Mouse (Mus musculus): ENCODE results near the gene Nf1. TPM values are rescaled to one million over a fixed set of nuclear protein-coding genes. Genes with fewer than 3 reads are reported as not detected.
A peak's percentile ranks its signal among the peaks of the same experiment; 100 is the strongest.

The Nf1 gene
- polyA plus RNA-seq, 1 experiment: 8.0 TPM

- H3K79me2 ChIP-seq (ENCODE audit: control insufficient read depth, insufficient read depth): no peaks in the 10 kb centered on the region
- H3K79me3 ChIP-seq (ENCODE audit: low read depth): no peaks in the 10 kb centered on the region
- no peaks in the 10 kb centered on the region for H3K27me3 ChIP-seq (ENCODE audit: control insufficient read depth, insufficient read depth, insufficient read length)
- H3K4me3 ChIP-seq (ENCODE audit: insufficient read depth, poor library complexity, severe bottlenecking): no peak overlapping the region
- no peak overlapping the region for H3ac ChIP-seq (ENCODE audit: control insufficient read depth, insufficient read length, low read depth)
- TF ChIP-seq CTCF (IDR thresholded peaks at IDR 0.05; ENCODE audit: control insufficient read depth, insufficient read depth, insufficient read length) (no peak), MYOD1 (IDR thresholded peaks at IDR 0.05; ENCODE audit: control insufficient read depth, insufficient read length, low read depth) (no peak), MAX (IDR thresholded peaks at IDR 0.05) (no peak), FOSL1 (IDR thresholded peaks at IDR 0.05; ENCODE audit: insufficient read depth, low read length, poor library complexity, severe bottlenecking) (no peak), USF1 (IDR thresholded peaks at IDR 0.05; ENCODE audit: low read depth) (no peak), CEBPB (IDR thresholded peaks at IDR 0.05; ENCODE audit: low read depth) (no peak), MYOG (IDR thresholded peaks at IDR 0.05; ENCODE audit: control insufficient read depth, extremely low read depth, insufficient read length) (no peak)
- H3K36me3 ChIP-seq (ENCODE audit: control insufficient read depth, insufficient read depth): peaks cover 47% of the 10 kb centered on the region
These were observed 143.9 kb downstream of the Nf1 start for GRCm38 (mm10) chr11:79483392-79483791.

GRCm38 (mm10) chr11:79483876-79484528, 144.5 kb downstream of the Nf1 start:
- no peak for TF ChIP-seq MYOD1 (IDR thresholded peaks at IDR 0.05; ENCODE audit: control insufficient read depth, insufficient read length, low read depth)
- TF ChIP-seq USF1 (IDR thresholded peaks at IDR 0.05; ENCODE audit: low read depth): no peak
- no peak for TF ChIP-seq CEBPB (IDR thresholded peaks at IDR 0.05; ENCODE audit: low read depth)
- H3K79me3 ChIP-seq (ENCODE audit: low read depth): no peaks in the 10 kb centered on the region
- H3ac ChIP-seq (ENCODE audit: control insufficient read depth, insufficient read length, low read depth): no peak overlapping the region
- peaks cover 45% of the 10 kb centered on the region for H3K36me3 ChIP-seq (ENCODE audit: control insufficient read depth, insufficient read depth)
- H3K4me3 ChIP-seq (ENCODE audit: insufficient read depth, poor library complexity, severe bottlenecking): no peak overlapping the region
- no peaks in the 10 kb centered on the region for H3K79me2 ChIP-seq (ENCODE audit: control insufficient read depth, insufficient read depth)
- no peaks in the 10 kb centered on the region for H3K27me3 ChIP-seq (ENCODE audit: control insufficient read depth, insufficient read depth, insufficient read length)

- Histone ChIP-seq H3K4me3 (ENCODE audit: insufficient read depth, poor library complexity, severe bottlenecking) (no peak overlapping the region), H3K27me3 (ENCODE audit: control insufficient read depth, insufficient read depth, insufficient read length) (no peaks in the 10 kb centered on the region), H3ac (ENCODE audit: control insufficient read depth, insufficient read length, low read depth) (no peak overlapping the region), H3K79me3 (ENCODE audit: low read depth) (no peaks in the 10 kb centered on the region), H3K79me2 (ENCODE audit: control insufficient read depth, insufficient read depth) (no peaks in the 10 kb centered on the region), H3K36me3 (ENCODE audit: control insufficient read depth, insufficient read depth) (peaks cover 41% of the 10 kb centered on the region)
- TF ChIP-seq USF1 (IDR thresholded peaks at IDR 0.05; ENCODE audit: low read depth) (no peak), FOSL1 (IDR thresholded peaks at IDR 0.05; ENCODE audit: insufficient read depth, low read length, poor library complexity, severe bottlenecking) (no peak)
These were observed 145.2 kb downstream of the Nf1 start for GRCm38 (mm10) chr11:79484721-79485120.

GRCm38 (mm10) chr11:79494976-79495800, 155.7 kb downstream of the Nf1 start:
- Histone ChIP-seq H3K4me3 (ENCODE audit: insufficient read depth, poor library complexity, severe bottlenecking) (no peak overlapping the region), H3K36me3 (ENCODE audit: control insufficient read depth, insufficient read depth) (peaks cover 13% of the 10 kb centered on the region), H3K79me3 (ENCODE audit: low read depth) (no peaks in the 10 kb centered on the region), H3K27me3 (ENCODE audit: control insufficient read depth, insufficient read depth, insufficient read length) (no peaks in the 10 kb centered on the region), H3K79me2 (ENCODE audit: control insufficient read depth, insufficient read depth) (no peaks in the 10 kb centered on the region), H3ac (ENCODE audit: control insufficient read depth, insufficient read length, low read depth) (peak overlapping the region; percentile 33)
- TF ChIP-seq CEBPB (IDR thresholded peaks at IDR 0.05; ENCODE audit: low read depth) (no peak), CTCF (IDR thresholded peaks at IDR 0.05; ENCODE audit: control insufficient read depth, insufficient read depth, insufficient read length) (no peak), MAX (IDR thresholded peaks at IDR 0.05) (peak; percentile 42)

GRCm38 (mm10) chr11:79502917-79503316, 163.4 kb downstream of the Nf1 start:
- TF ChIP-seq CEBPB (IDR thresholded peaks at IDR 0.05; ENCODE audit: low read depth): no peak
- TF ChIP-seq MAX (IDR thresholded peaks at IDR 0.05): no peak
- TF ChIP-seq USF1 (IDR thresholded peaks at IDR 0.05; ENCODE audit: low read depth): no peak
- TF ChIP-seq MYOD1 (IDR thresholded peaks at IDR 0.05; ENCODE audit: control insufficient read depth, insufficient read length, low read depth): no peak
- TF ChIP-seq CTCF (IDR thresholded peaks at IDR 0.05; ENCODE audit: control insufficient read depth, insufficient read depth, insufficient read length): no peak
- no peak for TF ChIP-seq MYOG (IDR thresholded peaks at IDR 0.05; ENCODE audit: control insufficient read depth, extremely low read depth, insufficient read length)
- TF ChIP-seq FOSL1 (IDR thresholded peaks at IDR 0.05; ENCODE audit: insufficient read depth, low read length, poor library complexity, severe bottlenecking): no peak
- H3K4me3 ChIP-seq (ENCODE audit: insufficient read depth, poor library complexity, severe bottlenecking): no peak overlapping the region
- H3K79me3 ChIP-seq (ENCODE audit: low read depth): no peaks in the 10 kb centered on the region

GRCm38 (mm10) chr11:79503845-79504244, 164.4 kb downstream of the Nf1 start, which contains the start of gene Omg:
TSS of gene Omg (minus strand) at chr11:79504084.
- H3K36me3 ChIP-seq (ENCODE audit: control insufficient read depth, insufficient read depth): peaks cover 13% of the 10 kb centered on the region

More at GRCm38 (mm10) chr11:79502917-79503316, 163.4 kb downstream of the Nf1 start:
- Histone ChIP-seq H3K27me3 (ENCODE audit: control insufficient read depth, insufficient read depth, insufficient read length) (no peaks in the 10 kb centered on the region), H3ac (ENCODE audit: control insufficient read depth, insufficient read length, low read depth) (no peak overlapping the region), H3K79me2 (ENCODE audit: control insufficient read depth, insufficient read depth) (no peaks in the 10 kb centered on the region), H3K36me3 (ENCODE audit: control insufficient read depth, insufficient read depth) (peaks cover 13% of the 10 kb centered on the region)

More at GRCm38 (mm10) chr11:79503845-79504244, 164.4 kb downstream of the Nf1 start, which contains the start of gene Omg:
- Histone ChIP-seq H3K79me2 (ENCODE audit: control insufficient read depth, insufficient read depth) (no peaks in the 10 kb centered on the region), H3K27me3 (ENCODE audit: control insufficient read depth, insufficient read depth, insufficient read length) (no peaks in the 10 kb centered on the region), H3K4me3 (ENCODE audit: insufficient read depth, poor library complexity, severe bottlenecking) (no peak within 1 kb of the TSS), H3K79me3 (ENCODE audit: low read depth) (no peaks in the 10 kb centered on the region), H3ac (ENCODE audit: control insufficient read depth, insufficient read length, low read depth) (no peak within 1 kb of the TSS)
- TF ChIP-seq MYOD1 (IDR thresholded peaks at IDR 0.05; ENCODE audit: control insufficient read depth, insufficient read length, low read depth) (no peak), CTCF (IDR thresholded peaks at IDR 0.05; ENCODE audit: control insufficient read depth, insufficient read depth, insufficient read length) (no peak), FOSL1 (IDR thresholded peaks at IDR 0.05; ENCODE audit: insufficient read depth, low read length, poor library complexity, severe bottlenecking) (no peak), CEBPB (IDR thresholded peaks at IDR 0.05; ENCODE audit: low read depth) (no peak), USF1 (IDR thresholded peaks at IDR 0.05; ENCODE audit: low read depth) (no peak), MAX (IDR thresholded peaks at IDR 0.05) (no peak), MYOG (IDR thresholded peaks at IDR 0.05; ENCODE audit: control insufficient read depth, extremely low read depth, insufficient read length) (no peak)
